Mouse (Mus musculus) kidney, embryonic 15.5 days (tissue): Measurements from ENCODE around the gene Atf7ip. TPM values are rescaled to one million over a fixed set of nuclear protein-coding genes. Genes with fewer than 3 reads are reported as not detected.

ENCODE experiments used
- polyA plus RNA-seq: library from polyadenylated mRNA; unstranded; fragments of >200 nt; fragmentation: Nextera tagmentation; extraction: Ambion mirVana; gene quantifications from 2 replicates; pipeline ENCODE4 v1.2.1, GENCODE M21; 2015

The Atf7ip gene
- polyA plus RNA-seq, 1 experiment from 2014 or later, result 44.2 TPM

Other genes starting within 250 kb of the Atf7ip start
- not detected in 2 replicates for gene Gm8994, start 178.6 kb upstream of the Atf7ip start, polyA plus RNA-seq
- gene E330021D16Rik, start 90.6 kb upstream of the Atf7ip start, polyA plus RNA-seq, result 1.4 and 2.0 TPM in 2 replicates
- 4.8 and 5.2 TPM in 2 replicates for gene Plbd1, start 155.8 kb downstream of the Atf7ip start, polyA plus RNA-seq